ENCODE assay signal across 21 mouse cellular contexts in genomic region chr8:61695416-61695815, GRCm38 (mm10).
DNase-seq lines count a peak whose midpoint lies in the region; ATAC-seq and TF ChIP-seq lines count a peak whose summit lies in the region.
"Had no signal": no experiment of that assay in that cellular context is flagged by ENCODE, and none has a peak within 500 bp of the region (broad histone marks: within the 10 kb centered on the region; RNA-seq: fewer than 3 reads in every experiment).

No protein-coding gene starts in this region.

- H3K27me3 ChIP-seq in heart, adult 2 months (ENCODE audit: control insufficient read depth, insufficient read depth, low read length) = no peaks in the 10 kb centered on the region
- no peaks in the 10 kb centered on the region for H3K27me3 ChIP-seq in heart, embryonic 11.5 days (ENCODE audit: control insufficient read depth, insufficient read depth, low read length)
- H3K27me3 ChIP-seq in thymus, adult 2 months (ENCODE audit: control insufficient read depth, insufficient read depth, low read length) = no peaks in the 10 kb centered on the region
- no peaks in the 10 kb centered on the region for H3K27me3 ChIP-seq in limb, embryonic 12.5 days
- H3K27me3 ChIP-seq: forebrain, embryonic 13.5 days; hindbrain, embryonic 15.5 days; intestine, embryonic 15.5 days; kidney, embryonic 15.5 days; Patski; stomach, embryonic 15.5 days had no signal

- no peaks in the 10 kb centered on the region; the same call in none of the 2 replicates for H3K36me3 ChIP-seq in heart, adult 2 months (ENCODE audit: control insufficient read depth, insufficient read depth, low read length)
- H3K36me3 ChIP-seq in heart, embryonic 11.5 days (ENCODE audit: control insufficient read depth, insufficient read depth, low read length) = no peaks in the 10 kb centered on the region
- H3K36me3 ChIP-seq in thymus, adult 2 months (ENCODE audit: control insufficient read depth, insufficient read depth, low read length) = no peaks in the 10 kb centered on the region
- H3K36me3 ChIP-seq in limb, embryonic 12.5 days = peaks cover 10% of the 10 kb centered on the region
- H3K36me3 ChIP-seq: hindbrain, embryonic 15.5 days; intestine, embryonic 15.5 days; kidney, embryonic 15.5 days had no signal

- DNase-seq in heart, adult 2 months = no peak
- peak; percentile 13 for DNase-seq in thymus, postnatal 25 days
- DNase-seq in thymus, adult 2 months = no peak
- DNase-seq in frontal cortex, postnatal 25 days (ENCODE audit: low spot score in 2 of 2) = no peak
- DNase-seq in embryo, embryonic 10.5 days (ENCODE audit: low spot score) = no peak
- DNase-seq: adrenal gland, postnatal 14 days; cerebellum, adult 11 months; embryo, embryonic 11 days; heart, postnatal 36 days; lung, adult 18-20 months; lung, postnatal 14 days; right cerebral cortex, postnatal 25 days had no signal

- no peak overlapping the region for H3K4me2 ChIP-seq in heart, embryonic 11.5 days
- no peak overlapping the region for H3K4me2 ChIP-seq in limb, embryonic 12.5 days
- H3K4me2 ChIP-seq: forebrain, embryonic 13.5 days; hindbrain, embryonic 15.5 days; intestine, embryonic 15.5 days; kidney, embryonic 15.5 days; stomach, embryonic 15.5 days had no signal

- TF ChIP-seq CTCF in heart, adult 2 months (IDR thresholded peaks at IDR 0.05) = no peak
- TF ChIP-seq CTCF in thymus, adult 2 months (IDR thresholded peaks at IDR 0.05; ENCODE audit: borderline replicate concordance, control insufficient read depth, extremely low read depth, insufficient read depth, low read length, poor library complexity) = no peak

- TF ChIP-seq EP300 in heart, adult 2 months (IDR thresholded peaks at IDR 0.05; ENCODE audit: insufficient read depth, low read depth, low read length) = 0 out of 2 replicates have a peak, but pooled peaks have one; percentile 39

- no peaks in the 10 kb centered on the region for H3K79me2 ChIP-seq in heart, adult 2 months (replicated peaks; ENCODE audit: control insufficient read depth, insufficient read depth, low read length)

- H3K27ac ChIP-seq in heart, adult 2 months = no peak overlapping the region
- no peak overlapping the region for H3K27ac ChIP-seq in heart, embryonic 11.5 days (ENCODE audit: low read depth, low read length)
- no peak overlapping the region for H3K27ac ChIP-seq in thymus, adult 2 months (ENCODE audit: control insufficient read depth, insufficient read depth, low read length)
- H3K27ac ChIP-seq in limb, embryonic 12.5 days = peak overlapping the region; percentile 20; the same call in 1 of the 2 replicates
- H3K27ac ChIP-seq: forebrain, embryonic 13.5 days; hindbrain, embryonic 15.5 days; intestine, embryonic 15.5 days; kidney, embryonic 15.5 days; stomach, embryonic 15.5 days had no signal

- 11% methylated on average over 1 of the region's 1 CpGs for WGBS in heart, adult 2 months
- 18% methylated on average over 1 of the region's 1 CpGs for WGBS in heart, embryonic 11.5 days (ENCODE audit: insufficient replicate concordance)
- 26% methylated on average over 1 of the region's 1 CpGs for WGBS in thymus, adult 2 months
- WGBS in limb, embryonic 12.5 days = 17% methylated on average over 1 of the region's 1 CpGs

- no peak for TF ChIP-seq POLR2A in heart, adult 2 months (IDR thresholded peaks at IDR 0.05; ENCODE audit: insufficient read depth, low read depth, low read length)
- no peak for TF ChIP-seq POLR2A in thymus, adult 2 months (IDR thresholded peaks at IDR 0.05; ENCODE audit: control insufficient read depth, extremely low read depth, insufficient read depth, low read length, poor library complexity)

- peaks cover 4% of the 10 kb centered on the region for H3K4me1 ChIP-seq in heart, adult 2 months (ENCODE audit: control insufficient read depth, insufficient read depth, low read length)
- H3K4me1 ChIP-seq in heart, embryonic 11.5 days (ENCODE audit: control insufficient read depth, insufficient read depth, low read length) = 0 out of 2 replicates have a peak, but pooled peaks cover 7% of the 10 kb centered on the region
- H3K4me1 ChIP-seq in thymus, adult 2 months (replicated peaks; ENCODE audit: control insufficient read depth, insufficient read depth, low read length) = no peaks in the 10 kb centered on the region
- peaks cover 29% of the 10 kb centered on the region for H3K4me1 ChIP-seq in limb, embryonic 12.5 days (replicated peaks)
- H3K4me1 ChIP-seq: intestine, embryonic 15.5 days had no signal

- intact Hi-C loops in heart, adult 2 months (cut with DNase I) = no loop called here

- H3K4me3 ChIP-seq in heart, adult 2 months = no peak overlapping the region
- no peak overlapping the region for H3K4me3 ChIP-seq in heart, embryonic 11.5 days (ENCODE audit: low read depth, low read length)
- no peak overlapping the region for H3K4me3 ChIP-seq in thymus, adult 2 months (ENCODE audit: control insufficient read depth, insufficient read depth, low read length)
- no peak overlapping the region for H3K4me3 ChIP-seq in limb, embryonic 12.5 days (replicated peaks)
- H3K4me3 ChIP-seq: forebrain, embryonic 13.5 days; hindbrain, embryonic 15.5 days; intestine, embryonic 15.5 days; kidney, embryonic 15.5 days; stomach, embryonic 15.5 days had no signal

- no peaks in the 10 kb centered on the region for H3K9me3 ChIP-seq in heart, embryonic 11.5 days (replicated peaks; ENCODE audit: control insufficient read depth, low read length)
- no peaks in the 10 kb centered on the region for H3K9me3 ChIP-seq in limb, embryonic 12.5 days
- H3K9me3 ChIP-seq: hindbrain, embryonic 15.5 days; intestine, embryonic 15.5 days; kidney, embryonic 15.5 days; stomach, embryonic 15.5 days had no signal

- ATAC-seq in heart, embryonic 11.5 days (replicated peaks; ENCODE audit: insufficient number of reproducible peaks, low FRiP score, low TSS enrichment) = no peak
- 0 out of 2 replicates have a peak, but pooled peaks have one; percentile 37 for ATAC-seq in limb, embryonic 12.5 days (ENCODE audit: insufficient number of reproducible peaks, insufficient read depth, low FRiP score, low TSS enrichment, low read depth)
- ATAC-seq: activated CD4-positive, CD25-positive, alpha-beta regulatory T cell, adult 4 months; forebrain, embryonic 13.5 days; intestine, embryonic 15.5 days; Patski had no signal

- no peak overlapping the region for H3K9ac ChIP-seq in heart, adult 2 months (ENCODE audit: low read depth, low read length)
- no peak overlapping the region for H3K9ac ChIP-seq in heart, embryonic 11.5 days (ENCODE audit: low read depth, low read length)
- no peak overlapping the region for H3K9ac ChIP-seq in limb, embryonic 12.5 days (replicated peaks)
- H3K9ac ChIP-seq: forebrain, embryonic 13.5 days; hindbrain, embryonic 15.5 days; intestine, embryonic 15.5 days; kidney, embryonic 15.5 days; stomach, embryonic 15.5 days had no signal
